Mouse (Mus musculus): ENCODE measurements around the gene Parp9.
"Not testable (repeated sequence)": the region's sequence is repeated elsewhere in the genome, so short reads cannot be mapped to it uniquely, and the experiment has no call there.

Parp9 gene

GRCm38 (mm10) chr16:35938211-35939151, at the start of gene Parp9, which contains the start of gene Dtx3l:
TSS of gene Parp9 (plus strand) at chr16:35938470.
TSS of gene Dtx3l (minus strand) at chr16:35939151.
- DNase-seq (ENCODE audit: low read depth in 2 of 2, low spot score in 2 of 2): peak; percentile 61 to 72

- DNase-seq (ENCODE audit: low read depth in 2 of 2, low spot score in 2 of 2): no peak
These were observed 49.4 kb upstream of the Parp9 start for GRCm38 (mm10) chr16:35888910-35889309.

GRCm38 (mm10) chr16:35890645-35891044, 47.6 kb upstream of the Parp9 start:
- no peak for DNase-seq (ENCODE audit: low read depth in 2 of 2, low spot score in 2 of 2)

- DNase-seq (ENCODE audit: low read depth in 2 of 2, low spot score in 2 of 2): not testable (repeated sequence)
These were observed 46.7 kb upstream of the Parp9 start for GRCm38 (mm10) chr16:35891603-35892002.

GRCm38 (mm10) chr16:35894997-35895396, 43.3 kb upstream of the Parp9 start:
- DNase-seq (ENCODE audit: low read depth in 2 of 2, low spot score in 2 of 2): no peak

- DNase-seq (ENCODE audit: low read depth in 2 of 2, low spot score in 2 of 2): no peak
These were observed 37.7 kb upstream of the Parp9 start for GRCm38 (mm10) chr16:35900541-35900940.

- DNase-seq (ENCODE audit: low read depth in 2 of 2, low spot score in 2 of 2): no peak
These were observed 35.1 kb upstream of the Parp9 start for GRCm38 (mm10) chr16:35903014-35903640.

GRCm38 (mm10) chr16:35904121-35904736, 34.0 kb upstream of the Parp9 start:
- DNase-seq (ENCODE audit: low read depth in 2 of 2, low spot score in 2 of 2): no peak

GRCm38 (mm10) chr16:35905355-35905754, 32.9 kb upstream of the Parp9 start:
- DNase-seq (ENCODE audit: low read depth in 2 of 2, low spot score in 2 of 2): peak; percentile 2 to 10

- no peak for DNase-seq (ENCODE audit: low read depth in 2 of 2, low spot score in 2 of 2)
These were observed 32.3 kb upstream of the Parp9 start for GRCm38 (mm10) chr16:35905819-35906485.

GRCm38 (mm10) chr16:35906887-35907286, 31.4 kb upstream of the Parp9 start:
- no peak for DNase-seq (ENCODE audit: low read depth in 2 of 2, low spot score in 2 of 2)

GRCm38 (mm10) chr16:35907432-35908201, 30.7 kb upstream of the Parp9 start:
- DNase-seq (ENCODE audit: low read depth in 2 of 2, low spot score in 2 of 2): no peak

GRCm38 (mm10) chr16:35911449-35911848, 26.8 kb upstream of the Parp9 start:
- DNase-seq (ENCODE audit: low read depth in 2 of 2, low spot score in 2 of 2): no peak

- DNase-seq (ENCODE audit: low read depth in 2 of 2, low spot score in 2 of 2): peak in 1 of 2 experiments; percentile 41
These were observed 24.7 kb upstream of the Parp9 start for GRCm38 (mm10) chr16:35913526-35913925.

GRCm38 (mm10) chr16:35914301-35914700, 24.0 kb upstream of the Parp9 start:
- no peak for DNase-seq (ENCODE audit: low read depth in 2 of 2, low spot score in 2 of 2)

- DNase-seq (ENCODE audit: low read depth in 2 of 2, low spot score in 2 of 2): peak; percentile 21 to 36
These were observed 19.3 kb upstream of the Parp9 start for GRCm38 (mm10) chr16:35918721-35919543.

GRCm38 (mm10) chr16:35921676-35922235, 16.5 kb upstream of the Parp9 start:
- no peak for DNase-seq (ENCODE audit: low read depth in 2 of 2, low spot score in 2 of 2)

- DNase-seq (ENCODE audit: low read depth in 2 of 2, low spot score in 2 of 2): no peak
These were observed 15.9 kb upstream of the Parp9 start for GRCm38 (mm10) chr16:35922301-35922895.
